Mouse (Mus musculus) thymus, postnatal 25 days (tissue): ENCODE data around the gene Btnl1.

Experiments
- DNase-seq: peaks from one replicate; pipeline ENCODE4 v3.0.0; 2022

The Btnl1 gene

GRCm38 (mm10) chr17:34376847-34377246 lies at the start of gene Btnl1:
Gene Btnl1, plus strand, starts transcription at chr17:34377132.
- DNase-seq, result no peak

DNA sequence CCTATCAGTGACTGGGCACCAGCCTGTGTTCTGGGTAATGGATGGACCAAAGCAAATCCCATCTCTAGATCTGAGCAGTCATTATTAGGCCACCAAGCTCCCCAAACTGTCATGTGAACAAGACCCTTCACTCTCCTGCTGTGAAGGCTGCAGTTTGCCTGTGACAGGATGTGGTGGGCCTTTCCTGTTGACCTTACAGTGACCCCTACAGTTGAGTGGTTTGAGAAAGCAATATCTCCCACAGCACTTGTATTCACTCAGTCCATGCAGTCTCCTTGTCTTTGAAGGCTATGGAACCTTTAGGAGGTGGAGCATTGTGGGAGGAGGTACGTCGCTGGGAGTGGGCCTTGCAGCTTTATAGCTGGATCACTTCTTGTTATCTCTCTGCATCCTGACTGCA lies 47.1 kb upstream of the Btnl1 start:
- no peak for DNase-seq

GRCm38 (mm10) chr17:34331200-34331599 lies 45.7 kb upstream of the Btnl1 start:
- no peak for DNase-seq

GRCm38 (mm10) chr17:34340619-34341402 lies 36.1 kb upstream of the Btnl1 start:
- no peak for DNase-seq

DNA sequence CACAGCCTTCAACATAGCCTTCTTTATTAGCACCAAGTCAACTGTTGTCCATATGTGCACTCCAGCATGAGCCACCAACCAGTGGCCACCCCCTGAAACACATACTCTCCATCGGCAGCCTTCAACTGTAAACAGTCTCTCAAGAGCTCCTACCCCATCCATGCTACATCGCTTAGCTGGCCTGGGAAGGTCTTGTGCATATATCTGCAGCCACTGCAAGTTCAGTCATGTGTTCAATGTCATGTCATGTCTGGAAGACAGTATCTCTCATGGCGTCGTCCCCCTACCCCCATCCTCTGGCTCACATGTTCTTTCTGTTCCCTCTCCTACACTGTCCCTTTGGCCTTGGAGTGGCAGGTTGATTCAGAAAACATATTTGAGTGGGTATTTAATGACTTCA lies 32.0 kb upstream of the Btnl1 start:
- no peak for DNase-seq

GRCm38 (mm10) chr17:34345486-34345885 lies 31.4 kb upstream of the Btnl1 start:
- DNase-seq, result no peak

GRCm38 (mm10) chr17:34346041-34346440 lies 30.9 kb upstream of the Btnl1 start:
- no peak for DNase-seq

DNA sequence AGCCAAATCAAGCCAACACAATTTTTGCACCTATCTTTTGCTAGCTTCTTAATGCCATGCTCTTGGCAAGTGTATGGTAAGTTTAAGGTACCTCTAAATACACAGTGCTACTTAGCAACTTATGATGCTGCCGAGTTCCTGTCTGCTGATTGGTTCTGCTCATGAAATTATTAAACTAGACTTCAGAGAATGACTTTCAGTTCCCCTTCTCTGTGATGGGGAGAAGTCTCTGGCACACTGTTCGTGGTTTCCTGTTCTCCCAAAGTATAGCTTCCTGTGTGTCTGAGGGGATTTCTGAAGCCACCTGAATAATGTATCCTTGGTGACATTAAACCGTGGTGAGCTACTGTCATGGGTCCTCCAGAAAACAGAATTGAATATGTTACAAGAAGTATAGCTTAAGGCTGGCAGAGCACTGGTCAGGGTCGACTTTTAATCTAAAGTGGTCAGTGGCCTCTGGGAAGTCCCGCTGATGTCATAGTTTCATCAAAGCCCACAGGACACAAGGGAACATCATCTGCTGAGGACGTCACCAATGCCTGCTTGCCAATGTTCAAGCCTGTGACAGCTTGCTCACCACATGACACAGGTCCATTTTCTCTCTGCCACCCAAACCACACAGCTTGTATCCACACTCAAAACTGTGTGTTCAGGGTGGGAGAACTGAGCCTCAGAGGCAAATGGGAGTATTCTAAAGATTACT lies 29.2 kb upstream of the Btnl1 start:
- DNase-seq, result peak; percentile 65

DNA sequence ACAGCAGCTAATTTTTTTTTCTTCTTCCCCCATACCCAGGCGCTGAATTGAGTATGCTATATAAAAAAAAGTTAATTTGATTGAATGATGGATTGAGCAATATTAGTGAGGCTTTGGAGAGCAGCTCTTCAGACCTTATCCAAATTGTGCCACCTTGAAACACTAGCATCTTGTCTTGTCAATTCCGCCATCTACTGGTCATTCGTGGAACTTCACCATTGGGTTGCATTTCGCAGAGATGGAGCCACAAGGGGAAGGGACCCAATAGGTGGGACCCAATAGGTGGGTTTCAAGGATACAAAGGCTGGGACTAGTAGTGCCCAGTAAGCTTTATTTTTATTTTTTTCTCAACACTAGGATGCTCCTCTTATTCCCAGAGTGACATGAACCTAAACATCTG lies 27.5 kb upstream of the Btnl1 start:
- DNase-seq, result peak; percentile 85

DNA sequence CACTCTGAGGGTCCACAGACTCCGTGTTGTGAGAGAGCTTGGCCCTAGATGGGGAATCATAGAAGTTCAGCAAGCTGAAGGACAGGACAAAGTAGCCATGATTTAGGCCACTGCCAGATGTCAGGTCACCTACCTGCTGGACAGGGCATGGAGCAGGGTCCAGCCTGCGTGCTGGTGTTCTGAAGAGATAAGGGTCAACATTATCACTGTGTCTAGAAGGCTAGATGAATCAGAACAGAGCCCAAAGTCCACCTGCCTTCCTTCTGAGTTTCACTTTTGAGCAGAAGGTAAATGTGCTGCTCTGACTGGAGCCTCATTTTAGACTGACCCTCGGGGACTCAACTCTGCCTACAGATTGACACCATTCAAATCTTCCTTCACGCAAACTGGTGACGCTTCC lies 22.4 kb upstream of the Btnl1 start, which contains the start of gene Btnl2:
Gene Btnl2 (plus strand): TSS at position 284 of the 400 bp plus-strand sequence.
- no peak for DNase-seq

GRCm38 (mm10) chr17:34354940-34355339 lies 22.0 kb upstream of the Btnl1 start:
- peak; percentile 11 for DNase-seq

- DNase-seq, result no peak
Observed at GRCm38 (mm10) chr17:34362954-34363546, 13.9 kb upstream of the Btnl1 start.

- DNase-seq, result no peak
Observed at GRCm38 (mm10) chr17:34363676-34364310, 13.1 kb upstream of the Btnl1 start.

- no peak for DNase-seq
Observed at GRCm38 (mm10) chr17:34365031-34365430, 11.9 kb upstream of the Btnl1 start.

DNA sequence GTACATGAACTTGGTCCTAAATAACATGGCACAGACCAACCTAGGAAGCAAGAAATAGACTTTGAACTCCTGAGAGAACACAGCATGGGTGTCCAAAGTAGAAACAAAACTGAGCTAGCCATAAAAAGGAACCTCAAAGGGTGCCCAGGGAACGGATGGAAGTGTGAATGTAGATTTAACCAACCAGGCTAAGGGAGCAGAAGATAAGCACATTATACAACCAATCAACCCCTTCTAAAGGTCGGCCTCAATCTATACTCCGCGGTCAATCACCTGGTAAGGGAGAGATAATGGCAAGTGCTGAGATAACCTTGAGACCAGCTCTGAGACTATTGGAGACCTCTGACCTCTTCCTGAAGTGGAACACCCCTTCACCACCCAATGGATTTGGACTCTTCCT lies 6.4 kb upstream of the Btnl1 start:
- no peak for DNase-seq

DNA sequence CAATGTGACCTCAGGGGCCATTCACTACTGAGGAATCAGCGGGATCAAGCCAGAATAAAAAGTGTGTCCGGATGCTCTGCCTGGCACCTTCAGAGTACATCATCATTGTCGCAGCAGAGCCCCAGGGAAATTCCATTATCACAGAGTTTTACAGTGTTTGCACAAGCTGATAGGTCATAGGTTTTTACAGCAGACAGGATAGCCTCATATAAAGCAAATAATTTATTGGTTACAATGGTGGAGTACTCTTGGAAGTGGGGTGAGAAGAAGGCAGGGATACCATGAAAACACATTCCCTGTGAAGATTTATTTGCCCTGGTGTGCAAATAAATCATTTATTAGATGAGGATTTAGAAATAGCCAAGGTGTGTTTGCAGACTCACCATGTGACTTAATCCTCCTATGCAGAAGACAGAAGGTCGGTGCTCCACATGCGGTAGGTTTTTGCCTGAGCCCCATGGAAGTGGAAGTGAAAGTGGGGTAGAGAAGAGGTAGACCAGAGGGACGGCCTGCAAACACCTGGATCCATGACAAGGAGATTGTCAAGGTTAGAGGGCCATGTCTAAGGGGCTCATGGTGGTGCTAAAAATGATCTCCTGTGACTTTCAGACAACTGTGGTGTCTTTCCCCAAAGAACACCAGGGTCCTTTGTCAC lies 3.8 kb upstream of the Btnl1 start:
- DNase-seq, result no peak

- no peak for DNase-seq
Observed at GRCm38 (mm10) chr17:34377450-34378209, 698 bp downstream of the Btnl1 start.

- DNase-seq, result no peak
Observed at GRCm38 (mm10) chr17:34378716-34379115, 1.8 kb downstream of the Btnl1 start.

DNA sequence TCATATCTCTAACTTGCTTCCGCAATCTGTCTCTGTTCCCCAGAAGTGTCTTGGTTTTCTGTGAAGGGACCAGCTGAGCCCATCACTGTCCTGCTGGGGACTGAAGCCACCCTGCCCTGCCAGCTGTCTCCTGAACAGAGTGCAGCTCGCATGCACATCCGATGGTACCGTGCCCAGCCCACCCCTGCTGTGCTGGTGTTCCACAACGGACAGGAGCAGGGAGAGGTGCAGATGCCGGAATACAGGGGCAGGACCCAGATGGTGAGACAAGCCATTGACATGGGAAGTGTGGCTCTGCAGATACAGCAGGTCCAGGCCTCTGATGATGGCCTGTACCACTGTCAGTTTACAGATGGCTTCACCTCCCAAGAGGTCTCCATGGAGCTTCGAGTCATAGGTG lies 2.5 kb downstream of the Btnl1 start:
- DNase-seq, result no peak

DNA sequence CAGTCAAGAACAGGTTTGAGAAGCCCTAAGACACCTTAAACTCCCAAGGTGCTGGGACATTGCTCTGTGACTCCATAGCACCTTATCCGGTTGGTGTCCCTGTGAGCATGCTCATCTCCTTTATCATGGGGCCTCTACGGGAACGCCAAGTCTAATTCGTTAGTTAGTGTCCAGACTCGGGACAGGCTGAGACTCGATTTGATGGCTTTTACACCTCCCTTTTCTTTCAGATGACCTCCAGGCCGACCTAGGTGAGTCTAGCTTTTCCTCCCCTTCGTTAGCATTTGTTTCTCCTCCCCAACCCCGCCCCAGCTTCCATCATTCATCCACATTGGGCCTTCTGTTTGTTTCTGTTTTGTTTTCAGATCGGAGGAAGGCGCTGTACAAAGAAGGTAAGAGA lies 4.9 kb downstream of the Btnl1 start:
- no peak for DNase-seq

DNA sequence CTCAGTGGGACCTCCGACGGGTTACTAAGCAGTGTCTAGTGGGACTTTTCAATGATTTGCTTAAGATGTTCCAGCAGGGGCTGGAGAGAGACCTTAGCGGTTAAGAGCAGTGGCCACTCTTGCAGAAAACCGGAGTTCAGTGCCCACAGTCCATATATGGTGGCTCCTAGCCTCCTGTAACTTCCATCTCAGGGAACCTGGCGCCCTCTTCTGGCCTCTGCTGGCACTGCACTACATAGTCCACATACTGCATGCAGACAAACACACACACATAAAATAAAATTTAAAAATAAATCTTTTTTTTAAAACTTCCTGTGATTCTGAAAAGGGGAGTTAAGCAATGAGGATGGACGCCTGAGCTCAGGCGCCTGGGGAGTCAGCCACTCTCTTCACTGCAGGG lies 6.3 kb downstream of the Btnl1 start:
- DNase-seq, result peak; percentile 35

- no peak for DNase-seq
Observed at GRCm38 (mm10) chr17:34384699-34385098, 7.8 kb downstream of the Btnl1 start.
